Mouse (Mus musculus) heart, postnatal 0 days (tissue): ENCODE data around the gene Tefm.

Source experiments
- CTCF ChIP-seq: IDR thresholded peaks from 2 replicates; pipeline ENCODE4 v1.5.1; 2016; ENCODE audit warnings: antibody characterized with exemption, control low read depth, low read depth
- EP300 ChIP-seq: IDR thresholded peaks from 2 replicates; pipeline ENCODE4 v1.6.1; 2016; ENCODE audit warnings: antibody characterized with exemption, low read depth

- TF ChIP-seq CTCF, result no peak
- TF ChIP-seq EP300, result no peak
Measured at GRCm38 (mm10) chr11:80151541-80151940, 9.6 kb upstream of the Tefm start.
